Mouse (Mus musculus): ENCODE data around the gene Gpr158. TPM values are rescaled to one million over a fixed set of nuclear protein-coding genes. Genes with fewer than 3 reads are reported as not detected.

Gene Gpr158
- total RNA-seq, 1 experiment from 2014 or later, result not detected

Other genes with a start within 250 kb of the Gpr158 start
- 1.8 to 5.6 TPM (median 3.9 TPM) in 3 replicates for gene Enkur, start 162.2 kb upstream of the Gpr158 start, total RNA-seq (2017)
- gene Thnsl1, start 161.8 kb upstream of the Gpr158 start, total RNA-seq (2017), result 2.4 to 3.8 TPM (median 2.7 TPM) in 3 replicates